Mouse (Mus musculus) cortical plate, adult 2 months (tissue): Measurements from ENCODE around the gene Guca1b.

ENCODE experiments used
- CTCF ChIP-seq: fragments of 200-500 bp; IDR thresholded peaks from 2 replicates; pipeline ENCODE4 v1.5.1; 2011; ENCODE audit warnings: mild to moderate bottlenecking, control low read depth, low read length; ENCODE audit not compliant: insufficient read depth; ENCODE audit errors: extremely low read depth
- POLR2A ChIP-seq: fragments of 200-500 bp; IDR thresholded peaks from 2 replicates; pipeline ENCODE4 v1.6.1; 2011; ENCODE audit warnings: mild to moderate bottlenecking, low read length, control low read depth; ENCODE audit not compliant: insufficient read depth; ENCODE audit errors: extremely low read depth

DNA sequence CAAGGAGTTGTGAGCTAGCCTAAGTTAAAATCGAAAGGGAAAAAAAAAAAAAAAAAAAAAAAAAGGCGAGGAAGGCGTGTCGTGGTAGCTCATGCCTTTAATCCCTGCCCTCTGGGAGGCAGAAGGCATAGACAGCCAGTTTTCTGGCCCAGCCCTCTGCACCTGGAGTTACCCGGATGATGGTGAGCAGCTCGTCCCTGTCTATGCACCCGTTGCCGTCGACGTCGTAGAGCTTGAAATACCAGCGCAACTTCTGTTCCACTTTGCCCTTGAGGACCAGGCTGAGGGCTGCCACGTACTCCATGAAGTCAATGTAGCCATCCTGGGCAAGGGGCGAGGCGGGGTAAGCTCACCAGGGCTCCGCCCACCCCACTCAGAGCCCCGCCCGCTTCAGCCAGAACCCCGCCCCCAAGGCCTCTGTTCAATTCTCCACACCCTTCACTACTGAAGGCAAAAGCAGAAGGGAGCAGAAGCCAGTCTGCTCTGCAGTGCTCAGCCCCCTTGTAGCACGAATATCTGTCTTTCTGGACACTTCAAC lies 10.3 kb downstream of the Guca1b start:
- no peak for TF ChIP-seq CTCF
- no peak for TF ChIP-seq POLR2A
